Comparison of ENCODE assay signal across 16 mouse cellular contexts in genomic region chr19:41452166-41452565, GRCm38 (mm10). TPM values are rescaled to one million over a fixed set of nuclear protein-coding genes. Genes with fewer than 3 reads are reported as not detected.
DNase-seq lines count a peak whose midpoint lies in the region; ATAC-seq and TF ChIP-seq lines count a peak whose summit lies in the region.
"Had no signal": no experiment of that assay in that cellular context is flagged by ENCODE, and none has a peak within 500 bp of the region (broad histone marks: within the 10 kb centered on the region; RNA-seq: fewer than 3 reads in every experiment).

No protein-coding gene starts in this region.

- TF ChIP-seq POLR2A in CH12.LX (IDR thresholded peaks at IDR 0.05; ENCODE audit: low read depth, low read length): no peak

- ATAC-seq in CD4-positive, CD25-positive, alpha-beta regulatory T cell, adult 4 months: no peak
- peak; percentile 53 for ATAC-seq in liver, embryonic 15.5 days (ENCODE audit: insufficient read depth)
- no peak for ATAC-seq in erythroid progenitor cell, adult 5-6 weeks (replicated peaks; ENCODE audit: low FRiP score, poor library complexity, severe bottlenecking)
- ATAC-seq: hindbrain, embryonic 16.5 days had no signal

- dilution Hi-C loops in CH12.LX (cut with MboI; ENCODE audit: extremely low pct_ligation_motif_present, extremely low pct_unique_long_range_greater_than_20kb, low sequenced_read_pairs): no loop called here

- H3K27ac ChIP-seq in CH12.LX (ENCODE audit: insufficient read depth, low read depth): no peak overlapping the region
- H3K27ac ChIP-seq in liver, embryonic 15.5 days (replicated peaks): no peak overlapping the region
- H3K27ac ChIP-seq: neural tube, embryonic 15.5 days; stomach, embryonic 15.5 days had no signal

- peaks cover 5% of the 10 kb centered on the region for H3K9me3 ChIP-seq in CH12.LX (replicated peaks; ENCODE audit: low read length)
- H3K9me3 ChIP-seq in liver, embryonic 15.5 days (replicated peaks): 0 out of 2 replicates have a peak, but pooled peaks cover 5% of the 10 kb centered on the region
- H3K9me3 ChIP-seq: neural tube, embryonic 15.5 days; stomach, embryonic 15.5 days had no signal

- TF ChIP-seq CTCF in CH12.LX (conservative IDR thresholded peaks at IDR 0.05 in 1 of 2, IDR thresholded peaks at IDR 0.05 in 1 of 2; ENCODE audit: low read depth in 2 of 2, low read length in 2 of 2): no peak

- TF ChIP-seq RAD21 in CH12.LX (IDR thresholded peaks at IDR 0.05; ENCODE audit: low read depth, low read length): no peak

- in situ Hi-C loops in CH12.LX (cut with MboI; ENCODE audit: low pct_ligation_motif_present, low pct_unique_long_range_greater_than_20kb, low sequenced_read_pairs): loop anchor here (25.0 kb wide), 1 partner anchor 140 kb away; no protein-coding TSS in a partner anchor

- no peaks in the 10 kb centered on the region for H3K79me2 ChIP-seq in CH12.LX (replicated peaks; ENCODE audit: control insufficient read depth, extremely low read depth, insufficient read depth, poor library complexity, severe bottlenecking)

- H3K27me3 ChIP-seq in CH12.LX (replicated peaks): no peaks in the 10 kb centered on the region
- H3K27me3 ChIP-seq in liver, embryonic 15.5 days: no peaks in the 10 kb centered on the region
- H3K27me3 ChIP-seq: neural tube, embryonic 15.5 days; stomach, embryonic 15.5 days had no signal

- no peak overlapping the region for H3K9ac ChIP-seq in CH12.LX (ENCODE audit: insufficient read depth, low read depth)
- no peak overlapping the region for H3K9ac ChIP-seq in liver, embryonic 15.5 days
- H3K9ac ChIP-seq: neural tube, embryonic 15.5 days; stomach, embryonic 15.5 days had no signal

- no peak overlapping the region for H3K4me2 ChIP-seq in CH12.LX (ENCODE audit: insufficient read depth, low read depth, poor library complexity, severe bottlenecking)
- 0 out of 2 replicates have a peak overlapping the region, but pooled peaks have one; percentile 6 for H3K4me2 ChIP-seq in liver, embryonic 15.5 days
- H3K4me2 ChIP-seq: neural tube, embryonic 15.5 days; stomach, embryonic 15.5 days had no signal

- peak; percentile 25 for DNase-seq in CD4-positive, CD25-positive, alpha-beta regulatory T cell, adult 2 months (ENCODE audit: low read depth, low spot score)
- peak; percentile 22 for DNase-seq in CH12.LX (ENCODE audit: extremely low read depth)
- DNase-seq in embryo, embryonic 11 days: peak; percentile 23
- DNase-seq in ovary, postnatal 14 days (ENCODE audit: low spot score): no peak
- no peak for DNase-seq in heart, adult 11 months
- DNase-seq: adrenal gland, postnatal 36 days; heart, postnatal 10 days; kidney, postnatal 10 days; lung, postnatal 14 days; right cerebral cortex, postnatal 25 days had no signal

- H3K4me3 ChIP-seq in CH12.LX (replicated peaks in 1 of 3; ENCODE audit: low read depth in 2 of 3, low read length in 2 of 3, poor library complexity in 1 of 3): no peak overlapping the region
- no peak overlapping the region for H3K4me3 ChIP-seq in liver, embryonic 15.5 days (replicated peaks)
- H3K4me3 ChIP-seq: neural tube, embryonic 15.5 days; stomach, embryonic 15.5 days had no signal

- no peaks in the 10 kb centered on the region for H3K36me3 ChIP-seq in CH12.LX (replicated peaks in 1 of 2; ENCODE audit: control insufficient read depth in 1 of 2, insufficient read depth in 1 of 2, low read length in 1 of 2)
- no peaks in the 10 kb centered on the region for H3K36me3 ChIP-seq in liver, embryonic 15.5 days (replicated peaks)
- H3K36me3 ChIP-seq: neural tube, embryonic 15.5 days; stomach, embryonic 15.5 days had no signal

- TF ChIP-seq EP300 in CH12.LX (IDR thresholded peaks at IDR 0.05; ENCODE audit: low read length): no peak

- peaks cover 0 to 8% of the 10 kb centered on the region in 2 experiments; a peak in 2 of 4 replicates for H3K4me1 ChIP-seq in CH12.LX (ENCODE audit: control insufficient read depth in 1 of 2, insufficient read depth in 2 of 2)
- H3K4me1 ChIP-seq in liver, embryonic 15.5 days (replicated peaks): peaks cover 38% of the 10 kb centered on the region
- H3K4me1 ChIP-seq: neural tube, embryonic 15.5 days had no signal

- 8% methylated on average over 3 of the region's 3 CpGs for WGBS in liver, embryonic 15.5 days (ENCODE audit: insufficient replicate concordance)

TF ChIP-seq in CH12.LX, 34 proteins besides CTCF, POLR2A, EP300 and RAD21:
- no peak for TF ChIP-seq ELF1 (IDR thresholded peaks at IDR 0.05; ENCODE audit: low read depth, low read length)
- no peak for TF ChIP-seq ZKSCAN1 (IDR thresholded peaks at IDR 0.05; ENCODE audit: borderline replicate concordance, low read depth, low read length)
- TF ChIP-seq CHD1 (IDR thresholded peaks at IDR 0.05; ENCODE audit: low read depth, low read length): no peak
- TF ChIP-seq ZNF384 (IDR thresholded peaks at IDR 0.05; ENCODE audit: low read depth, low read length): no peak
- no peak for TF ChIP-seq IRF4 (IDR thresholded peaks at IDR 0.05; ENCODE audit: low read depth, low read length)
- no peak for TF ChIP-seq TBP (conservative IDR thresholded peaks at IDR 0.05; ENCODE audit: low read depth, low read length)
- TF ChIP-seq RCOR1 (conservative IDR thresholded peaks at IDR 0.05; ENCODE audit: low read depth, low read length): no peak
- TF ChIP-seq PAX5 (IDR thresholded peaks at IDR 0.05; ENCODE audit: low read length): no peak
- TF ChIP-seq KAT2A (IDR thresholded peaks at IDR 0.05; ENCODE audit: insufficient replicate concordance, low read length): no peak
- no peak for TF ChIP-seq HCFC1 (IDR thresholded peaks at IDR 0.05; ENCODE audit: low read depth, low read length)
- no peak for TF ChIP-seq MEF2A (IDR thresholded peaks at IDR 0.05; ENCODE audit: borderline replicate concordance, low read depth, low read length)

RNA-seq across cellular contexts. Expression of gene Lcor, which starts 30.3 kb away (rescaled TPM):
- 10 to 100 TPM; 17.1 to 17.6 TPM for polyA plus RNA-seq in CD4-positive, CD25-positive, alpha-beta regulatory T cell, adult 4 months (2017; shearing (Covaris generic))
- 3.4 and 4.4 TPM in 2 replicates for total RNA-seq in CH12.LX (2012; rRNA removed)
- total RNA-seq in CH12.LX (2014; rRNA removed): 2.9 and 3.5 TPM in 2 replicates
- 4.7 and 4.8 TPM in 2 replicates for polyA plus RNA-seq in CH12.LX (2012; ENCODE audit: insufficient read length, low read depth)
- polyA plus RNA-seq in liver, embryonic 15.5 days (2015; fragmentation: Nextera tagmentation; extraction: Ambion mirVana): 6.3 and 6.4 TPM in 2 replicates
- 16.6 and 26.0 TPM in 2 replicates for total RNA-seq in erythroid progenitor cell, adult 5-6 weeks (2015; ENCODE audit: low replicate concordance)
- 36.3 and 41.6 TPM in 2 replicates for total RNA-seq in erythroid progenitor cell, adult 5-6 weeks (2017; ENCODE audit: low replicate concordance)

Comparison
In these comparisons a context has a peak if more than half of its experiments do, and no peak if none do; other contexts are left out.
1. DNase-seq: peak in CD4-positive, CD25-positive, alpha-beta regulatory T cell, adult 2 months (single experiment), CH12.LX (single experiment) and embryo, embryonic 11 days (single experiment); none in ovary, postnatal 14 days (single experiment) and heart, adult 11 months (single experiment).